Mouse (Mus musculus) E14TG2a.4 (cell line): ENCODE data around the gene Psap.

Experiments used
- CTCF ChIP-seq: conservative IDR thresholded peaks from 2 replicates; pipeline ENCODE4 v1.5.1; 2014; ENCODE audit warnings: low read length
- NANOG ChIP-seq: IDR thresholded peaks from 2 replicates; pipeline ENCODE4 v1.6.1; 2014; ENCODE audit warnings: borderline replicate concordance, low read length, mixed read lengths
- POU5F1 ChIP-seq: IDR thresholded peaks from 2 replicates; pipeline ENCODE4 v1.6.1; 2014; ENCODE audit warnings: low read length, borderline replicate concordance

GRCm38 (mm10) chr10:60334583-60334982 lies 57.2 kb downstream of the Psap start:
- TF ChIP-seq CTCF (no peak), POU5F1 (no peak), NANOG (no peak)
